Mouse (Mus musculus) embryonic facial prominence, embryonic 10.5 days (tissue): ENCODE measurements around the gene Lgals2. TPM values are rescaled to one million over a fixed set of nuclear protein-coding genes. Genes with fewer than 3 reads are reported as not detected.

Source experiments
- DNase-seq: peaks from one replicate; pipeline ENCODE4 v3.0.0-alpha.2; 2017; ENCODE audit warnings: low spot score
- H3K27ac ChIP-seq: fragments of 300-500 bp; sonication (generic); replicated peaks from 2 replicates; pipeline ENCODE4 v1.5.1; 2016; ENCODE audit warnings: mild to moderate bottlenecking
- H3K27me3 ChIP-seq: fragments of 300-500 bp; sonication (generic); replicated peaks from 2 replicates; pipeline ENCODE4 v1.6.1; 2016; ENCODE audit warnings: low read depth, mild to moderate bottlenecking; ENCODE audit not compliant: poor library complexity, severe bottlenecking
- H3K36me3 ChIP-seq: fragments of 300-500 bp; sonication (generic); replicated peaks from 2 replicates; pipeline ENCODE4 v1.6.1; 2016; ENCODE audit warnings: mild to moderate bottlenecking, moderate library complexity
- H3K4me1 ChIP-seq: fragments of 300-500 bp; sonication (generic); 2 replicates; pipeline ENCODE4 v1.6.1; 2016
- H3K4me3 ChIP-seq: fragments of 300-500 bp; sonication (generic); 2 replicates; pipeline ENCODE4 v1.5.1; 2016; ENCODE audit warnings: mild to moderate bottlenecking, moderate library complexity
- H3K9me3 ChIP-seq: fragments of 300-500 bp; sonication (generic); 2 replicates; pipeline ENCODE4 v1.6.1; 2016; ENCODE audit warnings: mild to moderate bottlenecking
- WGBS: fragments of 180-500 bp; shearing (Covaris S2); methylation state at CpG from one replicate; pipeline ENCODE4 v1.1.7; 2016; 5-methylcytosine and 5-hydroxymethylcytosine counted together
- microRNA-seq: library from miRNA; unstranded; fragments of <30 nt; microRNA quantifications from one replicate; pipeline ENCODE4, GENCODE M21; 2017
- polyA plus RNA-seq: library from polyadenylated mRNA; unstranded; fragments of >200 nt; fragmentation: Nextera tagmentation; extraction: Ambion mirVana; gene quantifications from 2 replicates; pipeline ENCODE4 v1.2.1, GENCODE M21; 2016

Gene Lgals2
- polyA plus RNA-seq, 1 experiment from 2014 or later, result not detected

GRCm38 (mm10) chr15:78804326-78804725, 51.0 kb downstream of the Lgals2 start:
- Histone ChIP-seq H3K4me3 (no peak overlapping the region), H3K27me3 (peaks cover 78% of the 10 kb centered on the region), H3K9me3 (no peaks in the 10 kb centered on the region), H3K27ac (no peak overlapping the region), H3K4me1 (peaks cover 51% of the 10 kb centered on the region), H3K36me3 (no peaks in the 10 kb centered on the region)
- no peak for DNase-seq
- WGBS, result 8% methylated on average over 6 of the region's 6 CpGs

GRCm38 (mm10) chr15:78803499-78803900, 51.8 kb downstream of the Lgals2 start:
- no peaks in the 10 kb centered on the region; the same call in 1 of the 2 replicates for H3K36me3 ChIP-seq

GRCm38 (mm10) chr15:78802776-78803391, 52.4 kb downstream of the Lgals2 start, which contains the start of gene Card10:
Gene Card10, minus strand, starts transcription at chr15:78803042.
- under 1% methylated on average over 70 of the region's 70 CpGs for WGBS
- Histone ChIP-seq H3K4me3 (peak within 1 kb of the TSS; percentile 67), H3K27ac (peak within 1 kb of the TSS; percentile 73), H3K27me3 (peaks cover 81% of the 10 kb centered on the region), H3K4me1 (peaks cover 58% of the 10 kb centered on the region), H3K36me3 (no peaks in the 10 kb centered on the region; the same call in 1 of the 2 replicates), H3K9me3 (no peaks in the 10 kb centered on the region)
- peak; percentile 65 for DNase-seq

More at GRCm38 (mm10) chr15:78803499-78803900, 51.8 kb downstream of the Lgals2 start:
- no peaks in the 10 kb centered on the region for H3K9me3 ChIP-seq
- peak; percentile 37 for DNase-seq
- peaks cover 78% of the 10 kb centered on the region for H3K27me3 ChIP-seq
- H3K27ac ChIP-seq, result no peak overlapping the region; the same call in 1 of the 2 replicates
- H3K4me1 ChIP-seq, result peaks cover 55% of the 10 kb centered on the region
- 4% methylated on average over 8 of the region's 8 CpGs for WGBS
- H3K4me3 ChIP-seq, result peak overlapping the region; percentile 67; the same call in 1 of the 2 replicates

- peak overlapping the region; percentile 67 for H3K4me3 ChIP-seq
- H3K4me1 ChIP-seq, result peaks cover 60% of the 10 kb centered on the region
- H3K9me3 ChIP-seq, result no peaks in the 10 kb centered on the region
- no peaks in the 10 kb centered on the region; the same call in 1 of the 2 replicates for H3K36me3 ChIP-seq
- peak overlapping the region; percentile 73 for H3K27ac ChIP-seq
- peaks cover 81% of the 10 kb centered on the region for H3K27me3 ChIP-seq
- WGBS, result 4% methylated on average over 67 of the region's 67 CpGs
- DNase-seq, result peak; percentile 54
These were observed 53.2 kb downstream of the Lgals2 start for GRCm38 (mm10) chr15:78801971-78802741.

- no peak overlapping the region for H3K27ac ChIP-seq
- H3K4me1 ChIP-seq, result peaks cover 60% of the 10 kb centered on the region
- peak overlapping the region; percentile 67 for H3K4me3 ChIP-seq
These were observed 53.8 kb downstream of the Lgals2 start for GRCm38 (mm10) chr15:78801571-78801970.

More at GRCm38 (mm10) chr15:78801571-78801970, 53.8 kb downstream of the Lgals2 start:
- DNase-seq, result no peak
- Histone ChIP-seq H3K27me3 (peaks cover 83% of the 10 kb centered on the region), H3K9me3 (no peaks in the 10 kb centered on the region), H3K36me3 (no peaks in the 10 kb centered on the region; the same call in 1 of the 2 replicates)
- WGBS, result 35% methylated on average over 9 of the region's 9 CpGs

Small RNA genes within 50 kb of the gene (microRNA-seq; reads per million reads assigned to microRNA genes)
- not detected for gene Mir6955

Other genes starting within 250 kb of the Lgals2 start
- gene Elfn2, start 136.8 kb downstream of the Lgals2 start, polyA plus RNA-seq, result 0.05 and 0.16 TPM in 2 replicates
- 36.4 and 39.0 TPM in 2 replicates for gene Mfng, start 82.1 kb downstream of the Lgals2 start, polyA plus RNA-seq
- gene Card10, start 52.5 kb downstream of the Lgals2 start, polyA plus RNA-seq, result 3.3 and 4.3 TPM in 2 replicates
- gene Cdc42ep1, start 12.9 kb downstream of the Lgals2 start, polyA plus RNA-seq, result 19.9 and 20.8 TPM in 2 replicates
- 52.0 and 53.5 TPM in 2 replicates for gene Gga1, start 21.7 kb upstream of the Lgals2 start, polyA plus RNA-seq
- gene Gm49510, start 44.1 kb upstream of the Lgals2 start, polyA plus RNA-seq, result 0.34 and 0.74 TPM in 2 replicates
- 35.6 and 36.1 TPM in 2 replicates for gene Sh3bp1, start 44.2 kb upstream of the Lgals2 start, polyA plus RNA-seq
- gene Pdxp, start 58.4 kb upstream of the Lgals2 start, polyA plus RNA-seq, result 32.6 and 36.5 TPM in 2 replicates
- gene Lgals1, start 71.2 kb upstream of the Lgals2 start, polyA plus RNA-seq, result 241 and 316 TPM in 2 replicates
- 69.2 and 71.5 TPM in 2 replicates for gene Nol12, start 79.4 kb upstream of the Lgals2 start, polyA plus RNA-seq
- 46.7 and 49.4 TPM in 2 replicates for gene Triobp, start 92.2 kb upstream of the Lgals2 start, polyA plus RNA-seq
- 371 and 392 TPM in 2 replicates for gene H1f0, start 172.9 kb upstream of the Lgals2 start, polyA plus RNA-seq
- gene Galr3, start 186.4 kb upstream of the Lgals2 start, polyA plus RNA-seq, result not detected in 2 replicates
- gene Ankrd54, start 207.4 kb upstream of the Lgals2 start, polyA plus RNA-seq, result 57.7 and 61.8 TPM in 2 replicates
- 280 and 287 TPM in 2 replicates for gene Eif3l, start 219.7 kb upstream of the Lgals2 start, polyA plus RNA-seq